Mouse (Mus musculus) myocyte (in vitro differentiated cells): ENCODE data around the gene Xk.

Source experiments
- CEBPB ChIP-seq: IDR thresholded peaks from 2 replicates; pipeline ENCODE4 v1.6.1; 2011; ENCODE audit warnings: mild to moderate bottlenecking, moderate library complexity; ENCODE audit not compliant: poor library complexity, insufficient read depth, severe bottlenecking
- E2F4 ChIP-seq: IDR thresholded peaks from one replicate; pipeline ENCODE4 v1.6.1; 2011; ENCODE audit warnings: mild to moderate bottlenecking, control low read depth, moderate library complexity; ENCODE audit not compliant: insufficient read depth
- MAX ChIP-seq: IDR thresholded peaks from one replicate; pipeline ENCODE4 v1.6.1; 2011; ENCODE audit warnings: low read depth, mild to moderate bottlenecking, control low read depth
- MYOD1 ChIP-seq, 3 experiments: IDR thresholded peaks; one replicate each; pipeline ENCODE4 v1.6.1; 2011; ENCODE audit warnings: control low read depth in 2 of 3, low read depth in 2 of 3, mild to moderate bottlenecking in 2 of 3, moderate library complexity in 1 of 3; ENCODE audit not compliant: insufficient read length in 2 of 3, control insufficient read depth in 1 of 3
- POLR2A ChIP-seq: IDR thresholded peaks from one replicate; pipeline ENCODE4 v1.6.1; 2011; ENCODE audit warnings: low read depth, mild to moderate bottlenecking, control low read depth, moderate library complexity; ENCODE audit not compliant: insufficient read length
- POLR2AphosphoS2 ChIP-seq: IDR thresholded peaks from one replicate; pipeline ENCODE4 v1.6.1; 2011; ENCODE audit warnings: low read depth, control low read depth; ENCODE audit not compliant: insufficient read length
- REST ChIP-seq: IDR thresholded peaks from one replicate; pipeline ENCODE4 v1.6.1; 2011; ENCODE audit warnings: mild to moderate bottlenecking, control low read depth, moderate library complexity; ENCODE audit not compliant: insufficient read depth, insufficient read length
- USF1 ChIP-seq: IDR thresholded peaks from one replicate; pipeline ENCODE4 v1.6.1; 2011; ENCODE audit warnings: low read depth, mild to moderate bottlenecking, control low read depth, moderate library complexity

DNA sequence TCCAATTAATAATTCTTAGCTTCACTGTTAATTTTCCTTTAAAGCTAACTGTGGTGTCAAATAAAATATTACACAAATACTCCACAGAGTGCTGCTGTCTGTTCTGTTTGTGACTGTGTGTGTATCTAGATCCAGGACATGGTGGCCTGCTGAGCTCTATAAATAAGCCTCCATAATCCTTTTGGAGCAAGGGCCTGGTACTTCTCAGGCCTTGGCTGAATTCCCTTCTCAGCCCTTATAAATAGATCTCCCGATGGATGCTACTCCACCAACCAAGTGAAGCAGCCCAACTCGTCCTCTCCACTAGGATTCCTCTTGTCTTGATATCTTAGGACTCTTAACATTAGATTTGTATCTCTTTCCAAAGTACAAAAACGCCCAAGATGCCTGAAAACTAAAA lies 1.4 kb upstream of the Xk start:
- TF ChIP-seq E2F4 (no peak), POLR2A (no peak), CEBPB (no peak), MAX (no peak), USF1 (no peak), MYOD1 (IDR thresholded peaks at IDR 0.05; ENCODE audit: control insufficient read depth in 1 of 3, insufficient read length in 2 of 3, low read depth in 2 of 3) (no peak), REST (no peak), POLR2AphosphoS2 (no peak)
